Mouse (Mus musculus) heart, embryonic 16.5 days (tissue): ENCODE measurements at regions not wholly inside any gene's neighbourhood (a gene's known extent, or its start where the extent isn't known, plus 50 kb on each side); places are given as distances from the start of the nearest gene placed in this dataset.

Source experiments
- ATAC-seq: fragments of 200-750 bp; cut with Nextera tagmentation; replicated peaks from 2 replicates; pipeline ENCODE4 v1.8.0; 2017; ENCODE audit warnings: moderate number of reproducible peaks; ENCODE audit not compliant: insufficient read depth, low FRiP score; ENCODE audit errors: extremely low read depth
- H3K27ac ChIP-seq: fragments of 300-500 bp; sonication (generic); 2 replicates; pipeline ENCODE4 v1.5.1; 2014; ENCODE audit warnings: mild to moderate bottlenecking, low read length, control low read depth, moderate library complexity
- H3K27me3 ChIP-seq: fragments of 300-500 bp; sonication (generic); 2 replicates; pipeline ENCODE4 v1.6.1; 2014; ENCODE audit warnings: low read length, mixed read lengths; ENCODE audit not compliant: control insufficient read depth, insufficient read depth
- H3K36me3 ChIP-seq: fragments of 300-500 bp; sonication (generic); 2 replicates; pipeline ENCODE4 v1.6.1; 2014; ENCODE audit not compliant: control insufficient read depth, insufficient read depth
- H3K4me1 ChIP-seq: fragments of 300-500 bp; sonication (generic); 2 replicates; pipeline ENCODE4 v1.6.1; 2014; ENCODE audit warnings: low read length, mixed read lengths; ENCODE audit not compliant: control insufficient read depth, insufficient read depth
- H3K4me2 ChIP-seq: fragments of 300-500 bp; sonication (generic); 2 replicates; pipeline ENCODE4 v1.6.1; 2014; ENCODE audit warnings: low read depth, mild to moderate bottlenecking, control low read depth, low read length
- H3K4me3 ChIP-seq: fragments of 300-500 bp; sonication (generic); 2 replicates; pipeline ENCODE4 v1.5.1; 2014; ENCODE audit warnings: mild to moderate bottlenecking, control low read depth, low read length
- H3K9ac ChIP-seq: fragments of 300-500 bp; sonication (generic); 2 replicates; pipeline ENCODE4 v1.6.1; 2014; ENCODE audit warnings: low read length, control low read depth
- H3K9me3 ChIP-seq: fragments of 300-500 bp; sonication (generic); replicated peaks from 2 replicates; pipeline ENCODE4 v1.6.1; 2016; ENCODE audit warnings: low read length; ENCODE audit not compliant: control insufficient read depth
- WGBS: fragments of 180-500 bp; shearing (Covaris S2); extraction: QIAGEN DNeasy Blood & Tissue Kit; methylation state at CpG from one replicate; pipeline ENCODE4 v1.1.7; 2014; 5-methylcytosine and 5-hydroxymethylcytosine counted together

DNA sequence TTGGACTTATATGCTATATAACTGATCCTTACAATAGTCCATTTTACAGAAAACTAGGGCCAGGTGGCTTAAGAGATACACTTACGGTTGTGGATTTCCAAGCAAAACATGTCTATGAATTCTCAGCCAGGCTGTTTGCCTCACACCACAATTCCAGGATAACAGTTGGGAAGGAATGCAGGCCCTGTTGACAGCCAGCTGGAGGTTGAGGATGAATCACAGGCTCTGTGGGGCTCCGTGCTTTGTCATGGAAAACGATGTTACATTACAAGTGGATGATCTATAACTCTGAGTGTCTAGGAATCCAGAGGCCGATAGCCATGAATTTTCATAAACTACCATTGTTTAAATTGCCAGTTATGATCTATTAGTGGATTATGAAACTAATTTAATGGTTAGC, 221.9 kb upstream of the Gm6657 start:
- no peaks in the 10 kb centered on the region for H3K9me3 ChIP-seq
- no peak overlapping the region for H3K9ac ChIP-seq
- H3K27me3 ChIP-seq: no peaks in the 10 kb centered on the region
- no peak for ATAC-seq
- H3K36me3 ChIP-seq: no peaks in the 10 kb centered on the region
- H3K4me3 ChIP-seq: no peak overlapping the region
- no peak overlapping the region for H3K27ac ChIP-seq
- no peak overlapping the region for H3K4me2 ChIP-seq
- H3K4me1 ChIP-seq: peaks cover 6% of the 10 kb centered on the region; the same call in 1 of the 2 replicates
- 24% methylated on average over 4 of the region's 4 CpGs for WGBS

- Histone ChIP-seq H3K9me3 (no peaks in the 10 kb centered on the region), H3K36me3 (no peaks in the 10 kb centered on the region)
- ATAC-seq: no peak
Measured at GRCm38 (mm10) chr12:77976952-77977351, 217.1 kb upstream of the Gm6657 start.

GRCm38 (mm10) chr12:77986738-77987137, 207.3 kb upstream of the Gm6657 start:
- ATAC-seq: no peak
- WGBS: 72% methylated on average over 8 of the region's 8 CpGs
- H3K9ac ChIP-seq: no peak overlapping the region

More at GRCm38 (mm10) chr12:77976952-77977351, 217.1 kb upstream of the Gm6657 start:
- Histone ChIP-seq H3K4me1 (peaks cover 2% of the 10 kb centered on the region; the same call in 1 of the 2 replicates), H3K9ac (no peak overlapping the region), H3K4me2 (no peak overlapping the region), H3K4me3 (no peak overlapping the region), H3K27me3 (no peaks in the 10 kb centered on the region), H3K27ac (no peak overlapping the region)
- 56% methylated on average over 2 of the region's 2 CpGs for WGBS

GRCm38 (mm10) chr12:77989766-77990165, 204.3 kb upstream of the Gm6657 start:
- no peaks in the 10 kb centered on the region for H3K9me3 ChIP-seq
- no peaks in the 10 kb centered on the region for H3K4me1 ChIP-seq
- H3K27me3 ChIP-seq: no peaks in the 10 kb centered on the region
- no peaks in the 10 kb centered on the region for H3K36me3 ChIP-seq
- no peak overlapping the region for H3K27ac ChIP-seq
- WGBS: 51% methylated on average over 3 of the region's 3 CpGs
- no peak overlapping the region for H3K4me2 ChIP-seq
- no peak overlapping the region for H3K4me3 ChIP-seq
- H3K9ac ChIP-seq: no peak overlapping the region
- ATAC-seq: no peak

More at GRCm38 (mm10) chr12:77986738-77987137, 207.3 kb upstream of the Gm6657 start:
- Histone ChIP-seq H3K4me2 (no peak overlapping the region), H3K36me3 (no peaks in the 10 kb centered on the region), H3K9me3 (no peaks in the 10 kb centered on the region), H3K27ac (no peak overlapping the region), H3K4me1 (no peaks in the 10 kb centered on the region), H3K27me3 (no peaks in the 10 kb centered on the region), H3K4me3 (no peak overlapping the region)

GRCm38 (mm10) chr12:77991627-77992026, 202.4 kb upstream of the Gm6657 start:
- no peaks in the 10 kb centered on the region for H3K27me3 ChIP-seq
- H3K4me2 ChIP-seq: no peak overlapping the region
- no peak overlapping the region for H3K9ac ChIP-seq
- no peak overlapping the region for H3K27ac ChIP-seq
- WGBS: 62% methylated on average over 6 of the region's 6 CpGs
- no peaks in the 10 kb centered on the region for H3K9me3 ChIP-seq
- no peaks in the 10 kb centered on the region for H3K36me3 ChIP-seq
- no peak overlapping the region for H3K4me3 ChIP-seq
- ATAC-seq: no peak
- H3K4me1 ChIP-seq: no peaks in the 10 kb centered on the region

- WGBS: 57% methylated on average over 5 of the region's 5 CpGs
- Histone ChIP-seq H3K4me2 (no peak overlapping the region), H3K9ac (no peak overlapping the region), H3K27ac (no peak overlapping the region), H3K27me3 (no peaks in the 10 kb centered on the region), H3K4me1 (no peaks in the 10 kb centered on the region), H3K9me3 (no peaks in the 10 kb centered on the region), H3K36me3 (no peaks in the 10 kb centered on the region), H3K4me3 (no peak overlapping the region)
- ATAC-seq: no peak
Measured at GRCm38 (mm10) chr12:77994176-77994575, 199.9 kb upstream of the Gm6657 start.

GRCm38 (mm10) chr12:77997916-77998315, 196.1 kb upstream of the Gm6657 start:
- H3K9ac ChIP-seq: no peak overlapping the region
- no peak overlapping the region for H3K27ac ChIP-seq
- WGBS: 59% methylated on average over 1 of the region's 1 CpGs
- no peaks in the 10 kb centered on the region for H3K36me3 ChIP-seq
- H3K4me2 ChIP-seq: no peak overlapping the region
- no peaks in the 10 kb centered on the region for H3K9me3 ChIP-seq
- no peak for ATAC-seq
- H3K4me3 ChIP-seq: no peak overlapping the region
- H3K27me3 ChIP-seq: no peaks in the 10 kb centered on the region
- no peaks in the 10 kb centered on the region for H3K4me1 ChIP-seq

DNA sequence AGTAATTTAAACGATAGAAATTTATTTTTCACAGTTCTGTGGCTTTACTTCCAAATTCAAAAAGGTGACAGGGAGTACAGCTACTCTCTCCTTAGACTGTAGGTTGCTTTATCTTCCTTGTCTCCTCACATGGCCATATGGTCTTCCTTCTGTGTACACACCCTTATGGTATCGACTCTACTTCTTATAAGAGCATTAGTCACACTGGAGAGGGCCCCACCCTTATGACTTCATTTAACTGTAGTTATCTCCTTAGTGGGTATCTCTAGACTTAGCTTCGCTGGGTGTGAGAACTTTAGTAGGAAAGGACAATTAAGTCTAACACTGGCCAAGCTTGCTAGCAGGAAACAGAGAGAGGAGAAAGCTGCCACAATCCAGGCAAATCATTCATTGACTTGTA, 193.6 kb upstream of the Gm6657 start:
- no peak overlapping the region for H3K4me3 ChIP-seq
- no peaks in the 10 kb centered on the region for H3K27me3 ChIP-seq
- no peak overlapping the region for H3K27ac ChIP-seq
- WGBS: 62% methylated on average over 3 of the region's 3 CpGs
- ATAC-seq: no peak
- no peaks in the 10 kb centered on the region for H3K9me3 ChIP-seq
- H3K4me2 ChIP-seq: no peak overlapping the region
- no peak overlapping the region for H3K9ac ChIP-seq
- no peaks in the 10 kb centered on the region for H3K36me3 ChIP-seq
- H3K4me1 ChIP-seq: no peaks in the 10 kb centered on the region

DNA sequence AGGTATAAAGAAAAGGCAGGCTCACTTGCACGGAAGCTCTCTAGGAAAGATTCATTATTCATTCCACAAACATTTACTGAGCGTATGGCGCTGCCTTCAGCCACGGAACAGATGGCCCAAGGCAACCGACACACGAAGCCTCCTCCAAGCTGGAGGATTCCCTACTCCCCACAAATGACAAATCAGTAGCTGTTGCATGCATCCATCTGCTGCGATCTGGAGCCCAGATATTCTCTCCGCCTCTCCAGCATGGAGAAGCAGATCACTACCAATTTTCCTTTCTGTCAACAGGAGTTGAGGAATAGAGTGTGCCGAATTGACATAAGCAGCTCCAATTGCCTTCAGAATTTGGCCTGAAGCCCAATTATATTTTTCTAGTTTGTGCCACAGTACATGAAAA, 192.2 kb upstream of the Gm6657 start:
- Histone ChIP-seq H3K4me2 (no peak overlapping the region), H3K27ac (no peak overlapping the region), H3K9ac (no peak overlapping the region), H3K36me3 (no peaks in the 10 kb centered on the region), H3K4me1 (no peaks in the 10 kb centered on the region), H3K27me3 (no peaks in the 10 kb centered on the region), H3K4me3 (no peak overlapping the region), H3K9me3 (no peaks in the 10 kb centered on the region)
- no peak for ATAC-seq
- 79% methylated on average over 9 of the region's 9 CpGs for WGBS

DNA sequence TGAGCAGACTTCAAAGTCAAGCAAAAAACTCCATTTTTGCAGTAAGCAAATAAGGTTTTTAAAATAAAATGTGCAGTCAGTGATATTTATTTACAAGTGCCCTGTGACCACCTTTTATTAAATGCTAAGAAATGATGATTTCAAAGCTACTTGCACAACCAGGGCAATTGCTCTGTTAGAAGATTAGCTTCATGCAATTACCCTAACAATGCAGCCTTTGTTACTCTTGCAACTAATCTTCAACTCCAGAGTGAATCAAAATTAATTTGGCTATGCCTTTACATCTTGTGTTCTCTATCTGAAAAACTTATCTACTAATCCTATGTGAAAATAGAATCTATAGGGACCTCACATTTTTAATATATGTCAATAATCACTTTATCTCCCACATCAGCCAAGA, 160.3 kb upstream of the Gm6657 start:
- Histone ChIP-seq H3K9ac (no peak overlapping the region), H3K4me3 (no peak overlapping the region), H3K4me2 (no peak overlapping the region), H3K9me3 (no peaks in the 10 kb centered on the region), H3K36me3 (no peaks in the 10 kb centered on the region), H3K27ac (no peak overlapping the region), H3K4me1 (no peaks in the 10 kb centered on the region), H3K27me3 (no peaks in the 10 kb centered on the region)
- ATAC-seq: no peak
